Mouse (Mus musculus) adrenal gland, adult 10 weeks (tissue): ENCODE results near the gene Nedd8. TPM values are rescaled to one million over a fixed set of nuclear protein-coding genes. Genes with fewer than 3 reads are reported as not detected.

Source experiments
- polyA plus RNA-seq: library from polyadenylated mRNA; stranded (reverse); fragments of 350-450 nt; fragmentation: Illumina TruSeq; extraction: RNeasy Lipid Tissue Mini Kit (QIAGEN cat#74804); gene quantifications from one replicate; pipeline ENCODE4 v1.2.3, GENCODE M21; 2014; ENCODE audit warnings: low read depth, low replicate concordance

Nedd8 gene
- 81.5 TPM for polyA plus RNA-seq

GRCm38 (mm10) chr14:55671833-55672740 lies at the start of gene Nedd8, which contains the start of gene Gmpr2:
Gene Nedd8, minus strand, starts transcription at chr14:55672124.
Gene Gmpr2, plus strand, starts transcription at chr14:55671941.

GRCm38 (mm10) chr14:55713729-55714122 lies 41.8 kb upstream of the Nedd8 start, which contains the start of gene Tgm1:
Gene Tgm1, minus strand, starts transcription at chr14:55713926.

GRCm38 (mm10) chr14:55681160-55682117 lies 9.5 kb upstream of the Nedd8 start, which contains the start of gene Tinf2:
Gene Tinf2, minus strand, starts transcription at chr14:55681820.

GRCm38 (mm10) chr14:55659960-55660573 lies 11.9 kb downstream of the Nedd8 start, which contains the start of gene Mdp1:
Gene Mdp1, minus strand, starts transcription at chr14:55660508.

GRCm38 (mm10) chr14:55649884-55650283 lies 22.0 kb downstream of the Nedd8 start, which contains the start of gene Tssk4:
Gene Tssk4, plus strand, starts transcription at chr14:55650184.

GRCm38 (mm10) chr14:55643060-55643907 lies 28.6 kb downstream of the Nedd8 start, which contains the start of gene Tm9sf1:
Gene Tm9sf1, minus strand, starts transcription at chr14:55643806.

GRCm38 (mm10) chr14:55637795-55638194 lies 34.1 kb downstream of the Nedd8 start, which contains the start of gene Gm49378:
Gene Gm49378, minus strand, starts transcription at chr14:55637895.

GRCm38 (mm10) chr14:55635523-55636007 lies 36.4 kb downstream of the Nedd8 start, which contains the start of gene Ipo4:
Gene Ipo4, minus strand, starts transcription at chr14:55635957.

GRCm38 (mm10) chr14:55617822-55618221 lies 54.1 kb downstream of the Nedd8 start, which contains the start of gene Rec8:
Gene Rec8, plus strand, starts transcription at chr14:55618037.

Other genes starting within 250 kb of the Nedd8 start
- 46.8 TPM for gene Dhrs4, start 193.4 kb downstream of the Nedd8 start, polyA plus RNA-seq
- gene Carmil3, start 181.5 kb downstream of the Nedd8 start, polyA plus RNA-seq: not detected
- gene Cpne6, start 161.7 kb downstream of the Nedd8 start, polyA plus RNA-seq: not detected
- not detected for gene Nrl, start 147.1 kb downstream of the Nedd8 start, polyA plus RNA-seq
- 4.3 TPM for gene Pck2, start 131.9 kb downstream of the Nedd8 start, polyA plus RNA-seq
- gene Dcaf11, start 112.1 kb downstream of the Nedd8 start, polyA plus RNA-seq: 19.7 TPM
- gene A730061H03Rik, start 111.7 kb downstream of the Nedd8 start, polyA plus RNA-seq: not detected
- gene Fitm1, start 96.5 kb downstream of the Nedd8 start, polyA plus RNA-seq: not detected
- 266 TPM for gene Psme1, start 94.0 kb downstream of the Nedd8 start, polyA plus RNA-seq
- 10.2 TPM for gene Emc9, start 86.8 kb downstream of the Nedd8 start, polyA plus RNA-seq
- 161 TPM for gene Psme2, start 81.0 kb downstream of the Nedd8 start, polyA plus RNA-seq
- gene Rnf31, start 80.4 kb downstream of the Nedd8 start, polyA plus RNA-seq: 6.4 TPM
- 44.9 TPM for gene Irf9, start 68.6 kb downstream of the Nedd8 start, polyA plus RNA-seq
- gene Rec8, start 54.1 kb downstream of the Nedd8 start, polyA plus RNA-seq: 2.4 TPM
- gene Ipo4, start 36.2 kb downstream of the Nedd8 start, polyA plus RNA-seq: 13.4 TPM
- 1.7 TPM for gene Gm49378, start 34.2 kb downstream of the Nedd8 start, polyA plus RNA-seq
- gene Tm9sf1, start 28.3 kb downstream of the Nedd8 start, polyA plus RNA-seq: 48.9 TPM
- not detected for gene Tssk4, start 21.9 kb downstream of the Nedd8 start, polyA plus RNA-seq
- gene Mdp1, start 11.6 kb downstream of the Nedd8 start, polyA plus RNA-seq: 32.2 TPM
- gene Gmpr2, start 183 bp downstream of the Nedd8 start, polyA plus RNA-seq: 44.1 TPM
- gene Tinf2, start 9.7 kb upstream of the Nedd8 start, polyA plus RNA-seq: 10.6 TPM
- gene Tgm1, start 41.8 kb upstream of the Nedd8 start, polyA plus RNA-seq: not detected
- gene Rabggta, start 50.1 kb upstream of the Nedd8 start, polyA plus RNA-seq: 0.47 TPM
- gene Dhrs1, start 73.6 kb upstream of the Nedd8 start, polyA plus RNA-seq: 15.6 TPM
- 6.7 TPM for gene Nop9, start 73.6 kb upstream of the Nedd8 start, polyA plus RNA-seq
- gene Cideb, start 86.3 kb upstream of the Nedd8 start, polyA plus RNA-seq: not detected
- gene Ltb4r2, start 89.3 kb upstream of the Nedd8 start, polyA plus RNA-seq: not detected
- 0.41 TPM for gene Ltb4r1, start 93.8 kb upstream of the Nedd8 start, polyA plus RNA-seq
- 1.1 TPM for gene Adcy4, start 112.0 kb upstream of the Nedd8 start, polyA plus RNA-seq
- not detected for gene Ripk3, start 116.7 kb upstream of the Nedd8 start, polyA plus RNA-seq
- gene Nfatc4, start 151.0 kb upstream of the Nedd8 start, polyA plus RNA-seq: 2.6 TPM
- 0.41 TPM for gene Nynrin, start 181.9 kb upstream of the Nedd8 start, polyA plus RNA-seq
- not detected for gene Cbln3, start 212.3 kb upstream of the Nedd8 start, polyA plus RNA-seq
- gene Khnyn, start 212.8 kb upstream of the Nedd8 start, polyA plus RNA-seq: 9.7 TPM
- gene Sdr39u1, start 228.2 kb upstream of the Nedd8 start, polyA plus RNA-seq: 16.7 TPM